Mouse (Mus musculus) kidney, postnatal 4 days (tissue): ENCODE data around the gene Dzank1.

Source experiments
- DNase-seq, 2 experiments: peaks; one replicate each; pipeline ENCODE4 v3.0.0; 2021; ENCODE audit warnings: mixed read lengths in 2 of 2

The Dzank1 gene

DNA sequence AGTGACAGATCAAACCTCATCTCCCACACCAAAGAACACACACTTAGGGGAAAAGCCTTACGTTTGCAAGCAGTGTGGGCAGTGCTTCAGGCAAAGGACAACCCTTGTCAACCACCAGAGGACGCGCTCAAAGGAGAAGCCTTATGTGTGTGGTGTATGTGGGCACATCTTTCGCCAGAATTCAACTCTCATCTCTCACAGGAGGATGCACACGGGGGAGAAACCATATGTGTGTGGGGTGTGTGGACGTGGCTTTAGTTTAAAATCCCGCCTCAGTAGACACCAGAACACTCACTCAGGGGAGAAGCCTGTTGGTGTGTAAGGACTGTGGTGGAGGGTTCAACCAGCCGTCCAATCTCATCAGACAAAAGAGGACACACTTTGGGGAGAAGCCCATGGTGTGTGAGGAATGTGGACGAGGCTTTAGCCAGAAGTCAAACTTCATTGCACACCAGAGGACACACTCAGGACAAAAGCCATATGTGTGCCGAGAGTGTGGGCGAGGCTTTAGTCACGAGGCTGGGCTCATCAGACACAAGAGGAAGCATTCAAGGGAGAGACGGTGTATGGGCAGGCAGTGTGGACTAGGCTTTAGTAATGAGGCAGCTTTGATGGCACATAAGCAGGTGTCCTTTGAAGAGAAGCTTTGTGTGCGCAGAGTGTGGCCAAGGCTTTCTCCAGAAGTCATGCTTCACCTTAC, 61.2 kb downstream of the Dzank1 start:
- peak in 1 of 2 experiments; percentile 9 for DNase-seq

DNA sequence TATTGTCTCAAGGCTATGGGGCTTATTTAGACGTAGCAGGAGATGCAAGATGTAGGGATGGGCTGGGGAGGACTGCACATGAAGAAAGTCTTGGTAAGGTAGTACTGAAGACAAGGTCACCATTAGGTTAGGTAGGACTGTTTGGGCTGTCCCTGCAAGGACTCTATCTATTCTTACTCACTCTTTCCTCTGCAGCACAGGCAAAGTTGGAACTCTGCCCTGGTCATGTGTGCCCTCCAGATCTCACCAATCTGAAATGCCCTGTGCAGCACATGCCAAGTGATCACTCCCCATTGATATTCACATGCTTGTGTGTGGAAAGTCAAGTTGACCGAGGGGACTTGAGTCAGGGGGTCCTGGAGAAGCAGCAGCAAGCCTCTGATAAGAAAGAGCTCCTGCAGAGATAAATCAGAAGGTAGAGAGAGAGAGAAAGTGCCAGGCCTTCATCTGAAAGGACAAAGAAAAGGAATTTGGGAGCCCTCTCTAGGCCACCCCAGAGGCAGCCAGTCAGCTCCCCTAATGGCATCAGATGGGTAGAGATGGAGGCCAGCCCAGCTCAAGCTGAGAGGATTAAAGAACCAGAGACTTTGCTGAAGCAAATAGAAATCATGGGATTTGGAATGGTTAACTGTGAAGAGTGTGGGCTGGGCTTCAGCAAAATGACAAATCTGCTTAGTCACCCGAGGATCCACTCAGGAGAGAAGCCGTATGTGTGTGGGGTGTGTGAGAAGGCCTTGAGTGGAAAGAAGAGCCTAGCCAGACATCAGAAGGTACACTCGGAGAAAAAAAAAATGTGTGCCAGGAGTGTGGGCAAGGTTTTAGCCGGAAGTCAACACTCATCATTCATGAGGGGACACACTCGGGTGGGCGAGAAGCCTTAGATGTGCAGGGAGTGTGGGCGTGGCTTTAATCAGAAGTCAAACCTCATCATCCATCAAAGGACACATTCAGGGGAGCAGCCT, 62.1 kb downstream of the Dzank1 start:
- no peak for DNase-seq

DNA sequence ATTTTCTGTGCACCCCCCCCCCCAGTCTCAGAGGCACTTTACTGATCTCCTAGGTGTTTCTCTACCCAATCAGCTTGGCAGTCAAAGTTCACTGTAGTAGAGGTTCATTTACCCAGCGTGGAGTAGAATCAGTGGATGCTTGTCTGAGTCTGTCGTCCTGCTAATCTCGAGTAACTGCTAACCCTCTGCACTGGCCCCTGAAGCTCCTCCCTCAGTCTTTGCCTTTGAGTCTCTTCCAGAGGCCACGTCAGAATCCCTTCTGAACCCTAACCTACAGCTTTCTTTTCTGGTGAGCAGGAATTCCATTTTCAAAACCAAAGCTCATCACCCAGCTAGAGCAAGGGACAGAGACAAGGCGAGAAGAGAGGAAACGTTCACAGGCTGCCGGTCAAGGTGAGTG, 63.0 kb downstream of the Dzank1 start:
- DNase-seq, result no peak

DNA sequence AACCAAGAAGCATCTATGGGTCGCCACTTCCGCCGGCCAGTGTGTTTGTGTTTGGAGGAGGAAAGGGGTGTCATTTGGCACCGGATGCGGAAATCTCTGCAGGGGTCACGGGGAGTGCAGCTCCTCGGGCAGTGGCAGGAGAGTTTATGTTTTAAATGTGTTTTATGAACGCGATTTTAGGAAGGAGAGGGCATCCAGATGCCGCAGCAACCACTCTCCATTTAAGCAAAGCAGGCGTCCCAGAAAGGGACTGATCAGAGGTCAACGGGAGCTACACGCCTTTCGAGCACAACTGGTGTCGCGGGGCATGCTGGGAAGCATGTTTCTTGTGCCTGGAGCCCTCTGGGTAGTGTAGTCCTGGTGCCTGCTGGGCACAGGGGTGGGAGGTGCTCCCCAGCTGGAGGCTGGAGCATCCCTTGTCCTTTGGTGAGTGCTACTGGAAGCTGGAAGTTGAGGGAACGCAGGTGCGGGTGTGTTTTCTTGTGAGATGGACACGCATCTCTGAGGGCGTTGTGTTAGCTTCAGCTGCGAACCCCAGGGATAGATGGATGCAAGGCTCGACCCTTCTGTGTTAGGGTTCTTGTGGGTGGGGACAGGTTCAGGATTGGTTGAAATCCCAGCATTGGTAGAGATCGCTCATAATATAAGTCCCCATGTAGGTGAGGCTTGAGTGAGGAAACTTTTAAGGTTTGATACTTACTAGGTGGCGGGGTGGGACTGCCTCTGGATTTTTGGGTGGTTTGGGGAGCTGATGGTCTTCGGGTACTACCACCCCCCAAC, 68.0 kb downstream of the Dzank1 start:
- peak; percentile 86 to 91 for DNase-seq

DNA sequence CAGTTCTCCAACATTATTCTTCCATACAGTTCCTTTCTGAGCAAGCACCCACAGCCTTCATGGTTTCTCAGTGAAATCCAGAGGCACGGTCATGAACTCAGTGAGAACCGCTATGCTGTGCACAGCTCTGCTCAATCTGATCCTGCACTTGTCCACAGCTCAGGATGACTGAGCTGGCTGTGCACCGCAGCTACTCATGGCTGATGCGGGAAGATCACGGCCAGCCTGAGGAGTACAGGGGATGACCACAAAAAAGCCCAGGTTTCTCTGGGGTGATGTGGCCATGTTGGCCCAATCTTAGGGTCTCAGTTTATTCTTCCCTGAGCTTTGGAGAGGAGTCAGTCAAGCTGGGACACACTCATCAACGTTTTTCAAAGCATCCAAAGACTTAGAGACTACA, 68.9 kb downstream of the Dzank1 start:
- no peak for DNase-seq

DNA sequence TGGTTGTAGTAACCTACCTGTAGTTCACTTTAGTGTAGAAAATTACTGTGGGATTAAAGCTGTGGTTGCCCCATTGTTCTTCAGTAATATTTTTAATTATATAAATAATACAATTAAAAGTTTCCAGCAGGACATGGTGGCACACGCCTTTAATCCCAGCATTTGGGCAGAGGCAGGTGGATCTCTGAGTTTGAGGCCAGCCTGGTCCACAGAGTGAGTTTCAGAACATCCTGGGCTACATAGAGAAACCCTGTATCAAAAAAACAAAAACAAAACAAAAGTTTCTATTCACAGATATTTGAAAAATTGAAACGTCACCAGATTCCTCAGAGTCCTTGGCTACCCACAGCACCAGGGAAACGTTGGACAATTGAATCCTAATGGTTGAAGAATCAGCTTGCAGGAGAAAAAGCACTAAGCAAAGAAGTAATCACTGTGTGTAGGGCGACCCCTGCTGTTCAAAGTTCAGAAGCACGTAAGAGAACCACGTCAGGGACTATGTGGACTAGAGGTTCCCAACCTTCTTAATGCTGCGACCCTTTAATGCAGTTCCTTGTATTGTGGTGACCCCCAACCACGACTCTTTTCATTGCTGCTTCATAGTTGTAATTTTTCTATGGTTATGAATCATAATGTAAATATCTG, 74.7 kb downstream of the Dzank1 start:
- peak; percentile 84 to 86 for DNase-seq

DNA sequence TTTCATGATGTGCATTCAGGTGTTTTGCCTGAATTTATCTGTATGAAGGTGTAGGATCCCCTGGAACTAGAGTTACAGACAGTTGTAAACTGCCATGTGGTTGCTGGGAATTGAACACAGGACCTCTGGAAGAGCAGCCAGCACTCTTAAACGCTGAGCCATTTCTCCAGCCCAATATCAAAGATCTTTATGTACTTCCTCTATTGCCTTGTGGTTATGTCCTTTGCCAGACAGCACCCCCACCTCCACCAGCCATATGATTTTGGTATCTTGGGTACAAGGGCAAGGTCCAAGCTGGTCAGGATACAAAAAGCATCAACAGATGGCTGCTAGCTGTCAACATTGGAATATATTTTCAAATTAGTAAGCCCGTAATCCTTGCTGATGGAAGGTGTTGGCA, 76.8 kb downstream of the Dzank1 start:
- DNase-seq, result no peak

DNA sequence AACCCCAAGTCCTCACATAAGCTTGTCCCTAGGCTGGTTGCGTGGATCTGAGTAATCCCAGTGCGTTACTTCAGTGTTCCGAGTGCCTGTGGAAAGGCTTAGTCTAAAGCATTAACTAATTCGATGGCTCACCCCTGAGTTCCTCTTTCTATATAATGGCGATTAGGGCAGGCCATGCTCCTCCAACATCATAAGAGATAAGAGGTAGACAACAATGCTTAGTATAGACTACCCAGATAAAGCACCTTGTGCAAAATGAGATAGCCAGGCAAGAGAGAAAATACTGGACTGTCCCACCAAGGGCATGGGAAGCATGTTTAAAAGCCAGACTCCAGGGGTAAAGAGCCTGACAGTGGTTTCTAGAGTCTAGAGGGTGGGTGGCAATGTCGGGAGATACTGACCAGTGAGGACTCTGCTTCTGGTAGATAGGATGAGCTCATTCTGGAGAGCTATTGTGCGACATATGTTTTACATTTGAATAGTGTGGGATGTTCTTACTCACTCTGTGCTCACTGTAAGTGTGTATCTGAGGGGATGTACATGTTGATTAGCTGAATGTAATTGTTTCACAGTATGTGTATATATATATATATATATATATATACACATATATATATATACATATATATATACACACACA, 80.7 kb downstream of the Dzank1 start:
- no peak for DNase-seq

DNA sequence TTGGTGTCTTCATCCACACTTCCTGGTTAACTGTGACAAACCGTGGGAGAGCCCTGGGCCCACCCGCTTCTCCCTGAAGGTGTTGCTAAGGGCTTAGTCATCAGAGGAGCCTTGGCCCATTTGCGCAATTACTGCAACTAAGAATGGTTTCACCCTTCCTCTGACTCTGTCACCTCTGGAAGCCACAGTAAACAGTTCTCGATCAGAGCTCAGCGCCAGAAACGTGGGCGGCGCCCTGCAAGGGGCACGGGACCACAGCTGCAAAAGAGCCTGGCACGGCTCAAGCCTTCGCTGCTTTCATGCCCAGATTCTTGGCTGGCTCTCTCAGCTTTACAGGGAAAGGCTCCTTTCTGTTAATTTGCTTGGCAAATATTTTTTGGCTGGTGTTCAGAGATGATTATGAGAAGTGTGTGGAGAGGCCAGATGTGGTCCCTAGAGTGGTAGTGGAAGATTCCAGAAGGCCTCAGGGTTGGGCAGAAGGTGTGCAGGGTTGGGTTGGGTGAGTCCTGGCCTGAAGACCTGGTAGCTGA, 85.8 kb downstream of the Dzank1 start:
- no peak for DNase-seq

DNA sequence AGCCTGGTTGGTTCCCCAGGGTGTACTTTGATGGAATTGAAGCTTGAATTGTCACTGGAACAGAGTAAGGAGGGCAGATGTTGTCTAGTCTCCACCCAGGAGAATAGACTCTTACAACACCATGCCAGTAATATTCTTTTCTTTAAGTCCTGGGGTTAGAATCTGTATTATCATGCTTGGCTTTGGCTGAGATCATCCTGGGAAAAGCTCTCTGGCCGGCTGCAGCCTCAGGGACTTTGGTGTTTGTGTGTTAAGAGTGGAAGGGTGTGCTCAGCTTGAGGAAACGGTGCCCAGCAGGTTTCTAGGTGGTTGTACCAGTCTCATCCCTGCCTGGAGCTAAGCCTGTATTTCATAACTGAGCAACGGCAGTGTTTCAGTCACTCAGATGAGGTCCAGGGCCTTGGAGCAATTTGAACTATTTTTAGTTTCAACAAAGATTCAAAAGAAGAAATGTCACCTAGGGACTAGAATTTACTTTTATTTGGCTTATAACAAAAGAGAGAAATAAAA, 88.0 kb downstream of the Dzank1 start:
- DNase-seq, result no peak

DNA sequence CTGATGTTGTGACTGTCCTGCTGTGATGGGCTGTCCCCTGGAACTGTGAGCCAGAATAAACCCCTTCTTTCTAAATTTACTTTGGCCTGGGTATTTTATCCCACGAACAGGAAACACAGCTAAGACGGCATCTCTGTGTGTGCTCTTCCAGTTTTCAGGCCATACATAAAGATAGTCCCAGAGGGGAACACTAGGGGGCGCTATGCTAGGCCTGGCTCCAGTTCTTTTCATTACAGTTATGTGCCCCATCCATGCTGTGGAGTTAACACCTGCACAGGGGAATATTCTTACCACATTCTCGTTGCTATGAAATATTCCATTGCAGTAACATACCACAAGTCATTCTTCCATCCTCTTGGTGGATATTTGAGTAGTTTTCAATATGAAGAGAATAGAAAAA, 88.8 kb downstream of the Dzank1 start:
- DNase-seq, result no peak

DNA sequence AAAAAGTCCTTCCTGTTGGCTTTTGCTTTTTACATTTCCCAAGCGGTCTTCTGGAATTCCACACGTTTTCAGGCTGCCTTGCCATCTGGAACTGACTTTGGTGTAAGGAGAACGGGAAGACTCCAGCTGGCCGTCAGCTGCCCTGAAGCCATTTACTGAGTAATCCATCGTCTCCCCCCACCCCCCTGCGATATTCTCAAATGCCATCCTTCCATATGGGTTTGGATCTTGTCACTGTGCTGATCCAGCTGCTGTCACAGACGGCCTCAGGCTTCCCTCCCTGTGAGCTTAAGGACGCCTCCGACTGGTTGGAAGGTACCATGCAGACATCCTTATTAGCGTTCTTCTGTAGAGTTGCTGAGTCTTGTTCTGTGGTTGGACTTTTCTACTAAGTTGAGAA, 91.5 kb downstream of the Dzank1 start:
- no peak for DNase-seq

DNA sequence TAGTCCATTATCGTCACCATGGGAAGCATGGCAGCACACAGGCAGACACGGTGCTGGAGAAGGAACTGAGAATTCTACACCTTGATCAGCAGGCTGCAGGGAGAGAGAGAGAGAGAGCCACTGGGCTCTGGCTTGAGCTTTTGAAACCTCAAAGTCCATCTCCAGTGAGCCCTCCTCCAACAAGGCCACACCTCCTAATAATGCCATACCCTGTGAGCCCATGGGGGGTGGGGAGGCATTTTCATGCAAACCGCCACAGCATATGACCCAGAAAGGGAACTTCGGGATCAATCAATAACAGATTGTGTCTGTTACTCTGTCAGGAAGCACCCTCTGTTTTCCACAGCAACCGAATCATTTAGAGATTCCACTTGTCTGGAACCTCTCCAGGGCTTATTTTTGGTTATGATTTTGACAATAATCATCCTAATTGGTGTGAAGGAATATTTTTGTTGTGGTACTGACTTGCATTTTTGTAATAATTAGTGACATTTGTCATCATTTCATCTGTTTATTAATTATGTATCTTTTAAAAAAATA, 95.9 kb downstream of the Dzank1 start:
- no peak for DNase-seq

DNA sequence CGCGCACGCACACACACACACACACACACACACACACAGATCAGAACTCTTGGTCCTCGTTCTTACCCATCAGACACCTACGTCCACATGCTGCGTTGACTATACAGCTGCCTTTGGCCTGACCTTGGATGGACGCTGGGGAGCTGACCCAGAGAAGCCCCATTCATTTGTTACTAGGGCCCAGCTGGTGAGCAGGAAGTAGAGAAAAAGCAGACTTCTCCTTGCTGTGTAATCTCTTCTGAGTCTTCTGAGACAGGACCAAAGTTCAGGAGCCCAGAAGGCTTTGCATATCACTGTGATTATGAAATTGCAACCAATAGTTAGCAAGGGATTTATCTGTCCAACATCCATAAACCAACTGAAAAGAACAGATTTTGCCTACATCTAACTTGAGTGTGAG, 98.0 kb downstream of the Dzank1 start:
- DNase-seq, result peak in 1 of 2 experiments; percentile 31

DNA sequence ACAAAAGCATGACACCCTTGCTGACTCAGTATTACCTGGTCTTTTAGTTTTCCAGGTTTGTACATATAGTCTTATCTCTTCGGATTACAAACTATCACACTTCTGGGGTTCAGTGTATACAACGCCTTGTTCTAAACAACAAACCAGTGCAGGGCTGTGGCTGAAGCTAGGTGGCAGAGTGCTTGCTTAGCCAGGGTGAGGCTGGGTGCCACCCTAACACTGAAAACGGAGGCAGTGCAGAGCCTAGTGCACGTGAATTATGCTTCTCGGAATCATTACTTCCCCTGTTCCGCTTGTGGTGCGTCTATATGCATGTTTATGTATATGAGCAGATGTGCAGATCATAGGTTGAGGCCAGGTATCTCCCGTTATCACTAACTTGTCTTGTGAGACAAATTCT, 98.6 kb downstream of the Dzank1 start:
- DNase-seq, result no peak

DNA sequence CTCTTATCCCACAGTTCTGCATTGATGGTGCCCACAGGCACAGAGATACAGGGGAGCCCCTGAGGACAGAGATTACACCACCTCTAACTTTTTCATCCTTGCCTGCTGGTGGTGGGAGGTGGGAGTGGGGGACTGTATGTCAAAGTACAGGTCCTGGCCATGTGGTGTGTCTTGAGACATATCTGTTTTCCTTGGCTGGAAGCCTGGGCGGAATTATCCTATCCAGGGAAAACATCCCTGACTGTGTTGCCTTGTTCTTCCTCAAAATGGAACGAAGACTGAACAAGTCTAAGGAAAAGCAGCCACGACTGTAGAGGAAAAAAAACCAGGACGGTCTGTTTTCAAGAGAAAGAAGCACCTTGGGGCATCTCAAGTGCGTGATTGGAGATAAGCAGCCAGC, 99.4 kb downstream of the Dzank1 start:
- DNase-seq, result no peak

DNA sequence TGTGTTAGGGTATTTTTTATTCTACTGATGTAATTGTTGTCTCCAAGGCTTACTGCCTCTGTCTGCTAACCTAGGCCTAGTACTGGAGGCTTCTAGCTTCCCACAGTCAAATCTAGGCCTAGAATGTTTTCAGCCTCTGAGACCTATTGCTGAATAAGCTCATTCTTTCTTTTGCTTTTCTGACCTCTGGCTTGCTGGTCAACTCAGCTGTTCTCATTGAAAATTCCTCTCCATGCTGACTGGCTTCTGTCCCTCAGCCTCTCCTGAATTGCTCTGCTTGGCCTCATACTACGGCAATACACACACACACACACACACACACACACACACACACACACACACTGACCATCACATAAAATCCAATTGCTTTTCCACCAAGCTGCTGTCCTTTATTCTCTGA, 101.5 kb downstream of the Dzank1 start:
- DNase-seq, result peak in 1 of 2 experiments; percentile 14

DNA sequence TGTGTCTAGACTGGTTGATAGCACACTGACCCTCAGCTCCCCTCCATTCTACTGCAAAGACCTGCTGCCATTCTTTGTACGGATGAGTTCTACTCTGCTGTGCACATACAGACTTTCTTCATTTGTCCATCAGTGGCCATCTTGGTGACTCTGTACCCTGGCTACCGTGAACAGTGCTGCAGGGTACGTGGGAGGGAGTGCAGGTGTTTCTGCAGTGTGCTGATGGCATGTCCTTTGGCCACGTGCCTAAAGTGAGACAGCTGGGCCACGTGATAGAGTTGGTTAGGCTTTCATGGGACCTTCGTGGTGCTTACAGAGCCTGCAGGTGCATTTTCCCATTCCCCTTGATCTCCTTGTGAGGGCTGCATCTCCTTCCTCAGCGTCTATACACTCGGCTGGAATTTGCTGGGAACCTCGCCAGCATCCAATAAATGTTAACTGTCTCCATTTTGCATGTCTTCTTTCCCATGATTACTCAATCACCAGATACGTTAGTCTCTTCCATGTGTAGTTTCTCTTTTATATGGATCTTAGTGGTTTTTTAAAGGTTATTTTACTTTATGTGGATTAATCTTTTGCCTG, 105.0 kb downstream of the Dzank1 start:
- DNase-seq, result peak; percentile 15 to 22
